Mouse (Mus musculus): Measurements from ENCODE around the gene Rgs10. TPM values are rescaled to one million over a fixed set of nuclear protein-coding genes. Genes with fewer than 3 reads are reported as not detected.

The Rgs10 gene
- polyA plus RNA-seq, 1 experiment from 2014 or later: 56.7 TPM

GRCm38 (mm10) chr7:128416664-128417063 is 1.9 kb downstream of the Rgs10 start:
- ATAC-seq (ENCODE audit: low FRiP score) (no peak), DNase-seq (ENCODE audit: low spot score) (no peak)
- H3K36me3 ChIP-seq (replicated peaks; ENCODE audit: control insufficient read depth, insufficient read depth): no peaks in the 10 kb centered on the region
- H3K27ac ChIP-seq: no peak overlapping the region
- peak overlapping the region; percentile 96 for H3K4me2 ChIP-seq (replicated peaks)
- peak overlapping the region; percentile 58 for H3K4me3 ChIP-seq (replicated peaks; ENCODE audit: low read length)
- H3K9me3 ChIP-seq (ENCODE audit: control insufficient read depth, low read length): no peaks in the 10 kb centered on the region
- H3K27me3 ChIP-seq (ENCODE audit: control insufficient read depth, insufficient read depth, low read length): peaks cover 46% of the 10 kb centered on the region
- H3K4me1 ChIP-seq (replicated peaks; ENCODE audit: control insufficient read depth, insufficient read depth, low read length): 0 out of 2 replicates have a peak, but pooled peaks cover 5% of the 10 kb centered on the region
- WGBS: 38% methylated on average over 6 of the region's 6 CpGs
- H3K9ac ChIP-seq: peak overlapping the region; percentile 67; the same call in 1 of the 2 replicates

GRCm38 (mm10) chr7:128414433-128414832 is 4.1 kb downstream of the Rgs10 start:
- no peak overlapping the region for H3K9ac ChIP-seq
- DNase-seq (ENCODE audit: low spot score) (no peak), ATAC-seq (ENCODE audit: low FRiP score) (no peak)
- 0 out of 2 replicates have a peak, but pooled peaks cover 5% of the 10 kb centered on the region for H3K4me1 ChIP-seq (replicated peaks; ENCODE audit: control insufficient read depth, insufficient read depth, low read length)
- no peaks in the 10 kb centered on the region for H3K36me3 ChIP-seq (replicated peaks; ENCODE audit: control insufficient read depth, insufficient read depth)
- H3K9me3 ChIP-seq (ENCODE audit: control insufficient read depth, low read length): no peaks in the 10 kb centered on the region
- no peak overlapping the region for H3K27ac ChIP-seq
- H3K27me3 ChIP-seq (ENCODE audit: control insufficient read depth, insufficient read depth, low read length): peaks cover 27% of the 10 kb centered on the region
- H3K4me3 ChIP-seq (replicated peaks; ENCODE audit: low read length): no peak overlapping the region
- WGBS: 58% methylated on average over 8 of the region's 8 CpGs
- no peak overlapping the region for H3K4me2 ChIP-seq (replicated peaks)

- no peak for ATAC-seq (ENCODE audit: low FRiP score)
- WGBS: 70% methylated on average over 10 of the region's 10 CpGs
- H3K36me3 ChIP-seq (replicated peaks; ENCODE audit: control insufficient read depth, insufficient read depth): no peaks in the 10 kb centered on the region
Measured at GRCm38 (mm10) chr7:128412071-128412833, 6.3 kb downstream of the Rgs10 start.

GRCm38 (mm10) chr7:128410708-128411413 is 7.7 kb downstream of the Rgs10 start:
- H3K27ac ChIP-seq: no peak overlapping the region
- H3K9me3 ChIP-seq (ENCODE audit: control insufficient read depth, low read length): no peaks in the 10 kb centered on the region
- ATAC-seq (ENCODE audit: low FRiP score) (no peak), DNase-seq (ENCODE audit: low spot score) (no peak)
- H3K9ac ChIP-seq: no peak overlapping the region
- H3K27me3 ChIP-seq (ENCODE audit: control insufficient read depth, insufficient read depth, low read length): peaks cover 8% of the 10 kb centered on the region
- H3K4me1 ChIP-seq (replicated peaks; ENCODE audit: control insufficient read depth, insufficient read depth, low read length): no peaks in the 10 kb centered on the region
- H3K4me3 ChIP-seq (replicated peaks; ENCODE audit: low read length): no peak overlapping the region
- WGBS: 75% methylated on average over 11 of the region's 11 CpGs
- no peaks in the 10 kb centered on the region for H3K36me3 ChIP-seq (replicated peaks; ENCODE audit: control insufficient read depth, insufficient read depth)
- H3K4me2 ChIP-seq (replicated peaks): no peak overlapping the region

More at GRCm38 (mm10) chr7:128412071-128412833, 6.3 kb downstream of the Rgs10 start:
- H3K27me3 ChIP-seq (ENCODE audit: control insufficient read depth, insufficient read depth, low read length): peaks cover 20% of the 10 kb centered on the region
- H3K9me3 ChIP-seq (ENCODE audit: control insufficient read depth, low read length): no peaks in the 10 kb centered on the region
- no peaks in the 10 kb centered on the region for H3K4me1 ChIP-seq (replicated peaks; ENCODE audit: control insufficient read depth, insufficient read depth, low read length)
- no peak overlapping the region for H3K4me3 ChIP-seq (replicated peaks; ENCODE audit: low read length)
- H3K9ac ChIP-seq: no peak overlapping the region
- no peak overlapping the region for H3K4me2 ChIP-seq (replicated peaks)
- no peak for DNase-seq (ENCODE audit: low spot score)
- no peak overlapping the region for H3K27ac ChIP-seq

- no peak for DNase-seq (ENCODE audit: low spot score)
- Histone ChIP-seq H3K4me2 (replicated peaks) (no peak overlapping the region), H3K4me1 (replicated peaks; ENCODE audit: control insufficient read depth, insufficient read depth, low read length) (no peaks in the 10 kb centered on the region), H3K4me3 (replicated peaks; ENCODE audit: low read length) (no peak overlapping the region), H3K9ac (no peak overlapping the region), H3K9me3 (ENCODE audit: control insufficient read depth, low read length) (no peaks in the 10 kb centered on the region), H3K27ac (no peak overlapping the region), H3K36me3 (replicated peaks; ENCODE audit: control insufficient read depth, insufficient read depth) (no peaks in the 10 kb centered on the region), H3K27me3 (ENCODE audit: control insufficient read depth, insufficient read depth, low read length) (no peaks in the 10 kb centered on the region)
- 91% methylated on average over 5 of the region's 5 CpGs for WGBS
- no peak for ATAC-seq (ENCODE audit: low FRiP score)
Measured at GRCm38 (mm10) chr7:128408265-128408664, 10.3 kb downstream of the Rgs10 start.

GRCm38 (mm10) chr7:128403988-128404387 is 14.6 kb downstream of the Rgs10 start:
- Histone ChIP-seq H3K27ac (no peak overlapping the region), H3K9ac (no peak overlapping the region), H3K36me3 (replicated peaks; ENCODE audit: control insufficient read depth, insufficient read depth) (no peaks in the 10 kb centered on the region), H3K4me2 (replicated peaks) (no peak overlapping the region), H3K9me3 (ENCODE audit: control insufficient read depth, low read length) (no peaks in the 10 kb centered on the region), H3K27me3 (ENCODE audit: control insufficient read depth, insufficient read depth, low read length) (no peaks in the 10 kb centered on the region), H3K4me3 (replicated peaks; ENCODE audit: low read length) (no peak overlapping the region), H3K4me1 (replicated peaks; ENCODE audit: control insufficient read depth, insufficient read depth, low read length) (no peaks in the 10 kb centered on the region)
- no peak for ATAC-seq (ENCODE audit: low FRiP score)
- DNase-seq (ENCODE audit: low spot score): no peak
- 88% methylated on average over 6 of the region's 6 CpGs for WGBS

GRCm38 (mm10) chr7:128403586-128403985 is 15.0 kb downstream of the Rgs10 start:
- no peak for DNase-seq (ENCODE audit: low spot score)
- 88% methylated on average over 6 of the region's 6 CpGs for WGBS
- H3K9me3 ChIP-seq (ENCODE audit: control insufficient read depth, low read length): no peaks in the 10 kb centered on the region
- no peaks in the 10 kb centered on the region for H3K4me1 ChIP-seq (replicated peaks; ENCODE audit: control insufficient read depth, insufficient read depth, low read length)
- no peak overlapping the region for H3K4me3 ChIP-seq (replicated peaks; ENCODE audit: low read length)
- no peak for ATAC-seq (ENCODE audit: low FRiP score)
- H3K36me3 ChIP-seq (replicated peaks; ENCODE audit: control insufficient read depth, insufficient read depth): no peaks in the 10 kb centered on the region
- no peak overlapping the region for H3K27ac ChIP-seq
- H3K4me2 ChIP-seq (replicated peaks): no peak overlapping the region
- no peak overlapping the region for H3K9ac ChIP-seq
- no peaks in the 10 kb centered on the region for H3K27me3 ChIP-seq (ENCODE audit: control insufficient read depth, insufficient read depth, low read length)

GRCm38 (mm10) chr7:128403128-128403527 is 15.4 kb downstream of the Rgs10 start:
- no peak overlapping the region for H3K4me3 ChIP-seq (replicated peaks; ENCODE audit: low read length)
- ATAC-seq (ENCODE audit: low FRiP score): no peak
- 86% methylated on average over 10 of the region's 10 CpGs for WGBS

GRCm38 (mm10) chr7:128402577-128402976 is 16.0 kb downstream of the Rgs10 start:
- H3K4me3 ChIP-seq (replicated peaks; ENCODE audit: low read length): no peak overlapping the region
- H3K27ac ChIP-seq: no peak overlapping the region
- no peak overlapping the region for H3K9ac ChIP-seq
- H3K4me1 ChIP-seq (replicated peaks; ENCODE audit: control insufficient read depth, insufficient read depth, low read length): no peaks in the 10 kb centered on the region
- ATAC-seq (ENCODE audit: low FRiP score): no peak
- no peak overlapping the region for H3K4me2 ChIP-seq (replicated peaks)
- H3K9me3 ChIP-seq (ENCODE audit: control insufficient read depth, low read length): no peaks in the 10 kb centered on the region
- no peak for DNase-seq (ENCODE audit: low spot score)
- no peaks in the 10 kb centered on the region for H3K27me3 ChIP-seq (ENCODE audit: control insufficient read depth, insufficient read depth, low read length)
- WGBS: 90% methylated on average over 8 of the region's 8 CpGs
- H3K36me3 ChIP-seq (replicated peaks; ENCODE audit: control insufficient read depth, insufficient read depth): no peaks in the 10 kb centered on the region

More at GRCm38 (mm10) chr7:128403128-128403527, 15.4 kb downstream of the Rgs10 start:
- Histone ChIP-seq H3K9me3 (ENCODE audit: control insufficient read depth, low read length) (no peaks in the 10 kb centered on the region), H3K4me2 (replicated peaks) (no peak overlapping the region), H3K9ac (no peak overlapping the region), H3K36me3 (replicated peaks; ENCODE audit: control insufficient read depth, insufficient read depth) (no peaks in the 10 kb centered on the region), H3K4me1 (replicated peaks; ENCODE audit: control insufficient read depth, insufficient read depth, low read length) (no peaks in the 10 kb centered on the region), H3K27me3 (ENCODE audit: control insufficient read depth, insufficient read depth, low read length) (no peaks in the 10 kb centered on the region), H3K27ac (no peak overlapping the region)
- no peak for DNase-seq (ENCODE audit: low spot score)

Measured in hindbrain, embryonic 14.5 days (tissue).